Mouse (Mus musculus) bone marrow, adult 2 months (tissue): ENCODE data around the gene Fam151a. TPM values are rescaled to one million over a fixed set of nuclear protein-coding genes. Genes with fewer than 3 reads are reported as not detected.
"Not testable (repeated sequence)": the region's sequence is repeated elsewhere in the genome, so short reads cannot be mapped to it uniquely, and the experiment has no call there.

Experiments
- H3K27ac ChIP-seq: fragments of 200-500 bp; 2 replicates; pipeline ENCODE4 v1.5.1; 2012; ENCODE audit warnings: low read depth, mild to moderate bottlenecking, control low read depth, inconsistent platforms, low read length; ENCODE audit not compliant: control insufficient read depth, poor library complexity, insufficient read depth
- H3K4me1 ChIP-seq: fragments of 200-500 bp; 2 replicates; pipeline ENCODE4 v1.6.1; 2011; ENCODE audit warnings: low read length; ENCODE audit not compliant: control insufficient read depth, insufficient read depth
- H3K4me3 ChIP-seq: fragments of 200-500 bp; replicated peaks from 2 replicates; pipeline ENCODE3; 2011; ENCODE audit warnings: mild to moderate bottlenecking, low read depth, low read length, control low read depth; ENCODE audit not compliant: control insufficient read depth
- CTCF ChIP-seq: fragments of 200-500 bp; IDR thresholded peaks from 2 replicates; pipeline ENCODE4 v1.5.1; 2011; ENCODE audit warnings: low read length, control low read depth; ENCODE audit not compliant: control insufficient read depth, insufficient read depth
- POLR2A ChIP-seq: fragments of 200-500 bp; IDR thresholded peaks from 2 replicates; pipeline ENCODE4 v1.6.1; 2011; ENCODE audit warnings: low read depth, mild to moderate bottlenecking, control low read depth, low read length, borderline replicate concordance; ENCODE audit not compliant: control insufficient read depth
- WGBS: fragments of 180-500 bp; shearing (Covaris S2); methylation state at CpG from one replicate; pipeline ENCODE4 v1.1.7; 2018; 5-methylcytosine and 5-hydroxymethylcytosine counted together
- polyA plus RNA-seq: library from polyadenylated mRNA; stranded (reverse); fragments of >200 nt; gene quantifications from 2 replicates; pipeline ENCODE4 v1.2.4, GENCODE M21; 2011; ENCODE audit warnings: low replicate concordance; ENCODE audit not compliant: missing spikeins, insufficient read depth, insufficient read length

Fam151a gene
- polyA plus RNA-seq, 1 experiment, result not detected

DNA sequence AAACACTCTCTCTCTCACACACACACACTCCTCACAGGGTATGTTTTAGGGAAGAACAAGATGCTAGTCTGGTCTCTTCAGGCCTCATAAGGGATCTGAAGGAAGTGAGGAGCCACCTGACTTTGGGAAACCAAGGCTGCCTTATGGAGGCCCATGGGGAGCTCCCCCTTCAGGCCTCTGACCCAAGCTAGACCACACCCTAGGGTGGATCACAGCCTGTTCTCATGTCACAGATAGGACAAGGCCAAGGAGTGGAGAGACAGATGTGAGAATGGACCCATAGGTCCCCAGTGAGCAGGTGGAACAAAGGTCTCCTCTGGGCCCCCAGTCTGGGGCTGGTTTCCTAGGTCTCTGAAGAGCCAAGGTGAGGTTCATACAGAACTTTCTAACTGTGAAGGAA lies 58.6 kb downstream of the Fam151a start:
- Histone ChIP-seq H3K27ac (no peak overlapping the region), H3K4me3 (no peak overlapping the region)
- no peak for TF ChIP-seq POLR2A
- no peak for TF ChIP-seq CTCF

DNA sequence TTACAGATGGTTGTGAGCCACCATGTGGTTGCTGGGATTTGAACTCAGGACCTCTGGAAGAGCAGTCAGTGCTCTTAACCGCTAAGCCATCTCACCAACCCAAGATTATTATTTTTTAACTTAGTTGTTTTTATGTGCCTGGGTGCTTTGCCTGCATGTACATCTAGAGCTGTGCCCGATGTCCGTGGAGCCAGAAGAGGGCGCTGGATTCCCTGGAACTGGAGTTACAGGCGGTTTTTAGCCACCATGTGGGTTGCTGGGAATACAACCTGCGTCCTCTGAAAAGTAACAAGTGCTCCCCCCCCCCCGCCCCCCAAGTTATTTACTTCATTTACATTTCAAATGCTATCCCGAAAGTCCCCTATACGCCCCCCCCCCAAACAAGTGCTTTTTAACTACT lies 60.1 kb downstream of the Fam151a start:
- H3K4me1 ChIP-seq, result not testable (repeated sequence)

More for the DNA sequence above, 58.6 kb downstream of the Fam151a start:
- no peaks in the 10 kb centered on the region; the same call in 1 of the 2 replicates for H3K4me1 ChIP-seq

DNA sequence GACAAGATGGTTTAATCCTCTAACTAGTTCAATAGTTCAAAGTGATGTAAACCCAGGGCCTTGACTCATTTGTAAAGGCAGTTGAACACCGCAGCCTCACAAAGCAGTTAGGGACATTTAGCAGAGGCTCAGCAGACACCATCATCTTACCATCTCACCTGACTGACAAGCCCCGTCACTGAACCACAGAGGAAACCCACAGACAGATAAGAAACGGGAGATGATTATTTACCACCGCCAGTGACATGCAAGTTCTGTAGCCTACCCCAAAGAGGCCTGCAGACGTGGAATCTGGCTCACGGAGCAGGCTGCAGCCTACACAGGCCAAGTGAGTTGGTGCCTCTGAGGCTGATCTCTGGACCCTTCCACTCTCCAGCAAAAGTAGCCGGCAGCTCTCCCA lies 60.6 kb downstream of the Fam151a start:
- H3K4me1 ChIP-seq, result no peaks in the 10 kb centered on the region; the same call in 1 of the 2 replicates
- 34% methylated on average over 7 of the region's 7 CpGs for WGBS
- TF ChIP-seq POLR2A (no peak), CTCF (no peak)
- H3K27ac ChIP-seq, result no peak overlapping the region
- H3K4me3 ChIP-seq, result no peak overlapping the region

More for the DNA sequence above, 60.1 kb downstream of the Fam151a start:
- not testable (repeated sequence) for H3K27ac ChIP-seq, H3K4me3 ChIP-seq
- 95% methylated on average over 9 of the region's 9 CpGs for WGBS

DNA sequence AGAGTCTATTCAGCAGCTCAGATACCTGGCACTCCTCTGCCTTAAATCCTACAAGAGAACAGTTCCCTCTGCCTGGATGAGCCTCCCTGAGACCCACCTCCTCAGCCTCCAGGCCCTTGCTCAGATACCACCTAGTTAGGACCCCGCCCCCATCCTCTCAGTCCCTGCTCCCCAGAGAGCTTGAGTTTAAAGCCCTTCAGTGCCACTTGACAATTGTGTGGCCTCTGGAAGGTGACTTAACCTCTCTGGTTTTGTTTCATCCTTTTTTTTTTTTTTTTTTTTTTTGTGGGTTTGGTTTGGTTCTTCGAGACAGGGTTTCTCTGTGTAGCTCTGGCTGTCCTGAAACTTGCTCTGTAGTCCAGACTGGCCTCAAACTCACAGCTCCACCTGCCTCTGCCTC lies 61.6 kb downstream of the Fam151a start:
- H3K4me1 ChIP-seq, result no peaks in the 10 kb centered on the region; the same call in 1 of the 2 replicates
- no peak overlapping the region for H3K27ac ChIP-seq
- WGBS, result 69% methylated on average over 2 of the region's 2 CpGs
- H3K4me3 ChIP-seq, result no peak overlapping the region
- no peak for TF ChIP-seq POLR2A
- no peak for TF ChIP-seq CTCF

Other genes with a start within 250 kb of the Fam151a start
- gene Bsnd, start 241.6 kb upstream of the Fam151a start, polyA plus RNA-seq, result not detected in 2 replicates
- 11.9 and 23.8 TPM in 2 replicates for gene Dhcr24, start 172.9 kb upstream of the Fam151a start, polyA plus RNA-seq
- not detected in 2 replicates for gene Lexm, start 116.6 kb upstream of the Fam151a start, polyA plus RNA-seq
- gene Ttc22, start 111.5 kb upstream of the Fam151a start, polyA plus RNA-seq, result not detected in 2 replicates
- gene Pars2, start 82.8 kb upstream of the Fam151a start, polyA plus RNA-seq, result 1.9 and 4.0 TPM in 2 replicates
- gene Ttc4, start 54.9 kb upstream of the Fam151a start, polyA plus RNA-seq, result 19.7 and 38.1 TPM in 2 replicates
- gene Mroh7, start 3.0 kb upstream of the Fam151a start, polyA plus RNA-seq, result 1.1 and 4.6 TPM in 2 replicates
- 1.7 and 4.4 TPM in 2 replicates for gene Acot11, start 71.1 kb downstream of the Fam151a start, polyA plus RNA-seq
- 84.3 and 112 TPM in 2 replicates for gene Ssbp3, start 176.8 kb downstream of the Fam151a start, polyA plus RNA-seq